In genomic region chr15:57616880-57617391, GRCm38 (mm10) we compare ENCODE assay signal across 11 mouse cellular contexts.
DNase-seq lines count a peak whose midpoint lies in the region; ATAC-seq and TF ChIP-seq lines count a peak whose summit lies in the region.
"Had no signal": no experiment of that assay in that cellular context is flagged by ENCODE, and none has a peak within 500 bp of the region (broad histone marks: within the 10 kb centered on the region; RNA-seq: fewer than 3 reads in every experiment).

No protein-coding gene starts in this region.

- H3K9me3 ChIP-seq in limb, embryonic 15.5 days = no peaks in the 10 kb centered on the region
- no peaks in the 10 kb centered on the region for H3K9me3 ChIP-seq in limb, embryonic 10.5 days (replicated peaks)
- H3K9me3 ChIP-seq: lung, embryonic 15.5 days; neural tube, embryonic 12.5 days had no signal

- no peak overlapping the region for H3K4me3 ChIP-seq in limb, embryonic 15.5 days
- H3K4me3 ChIP-seq in limb, embryonic 10.5 days = no peak overlapping the region
- no peak overlapping the region for H3K4me3 ChIP-seq in gastrocnemius, adult 2 months
- H3K4me3 ChIP-seq: erythroblast, embryonic 14.5 days; lung, embryonic 15.5 days; neural tube, embryonic 12.5 days had no signal

- DNase-seq in limb, embryonic 10.5 days (ENCODE audit: low spot score) = no peak
- peak; percentile 32 for DNase-seq in cerebellum, adult 11 months
- peak; percentile 60 for DNase-seq in gastrocnemius, adult 2 months
- peak; percentile 20 to 45 for DNase-seq in kidney, postnatal 25 days
- no peak for DNase-seq in left cerebral cortex, adult 8-10 months (ENCODE audit: low spot score in 2 of 2)
- no peak for DNase-seq in left cerebral cortex, postnatal 25 days (ENCODE audit: low spot score in 2 of 2)
- no peak for DNase-seq in lung, postnatal 36 days

- intact Hi-C loops in gastrocnemius, adult 2 months (cut with DNase I) = no loop called here
- intact Hi-C loops in left cerebral cortex, postnatal 25 days (cut with DNase I) = no loop called here

- peak; percentile 32 for TF ChIP-seq CTCF in gastrocnemius, adult 2 months (IDR thresholded peaks at IDR 0.05)

- H3K27me3 ChIP-seq in limb, embryonic 15.5 days = no peaks in the 10 kb centered on the region
- no peaks in the 10 kb centered on the region for H3K27me3 ChIP-seq in limb, embryonic 10.5 days (ENCODE audit: low read depth, poor library complexity, severe bottlenecking)
- H3K27me3 ChIP-seq: lung, embryonic 15.5 days; neural tube, embryonic 12.5 days had no signal

- no peak for ATAC-seq in limb, embryonic 15.5 days (ENCODE audit: insufficient number of reproducible peaks, low FRiP score, low TSS enrichment, low read depth)

- no peaks in the 10 kb centered on the region for H3K36me3 ChIP-seq in limb, embryonic 15.5 days
- no peaks in the 10 kb centered on the region for H3K36me3 ChIP-seq in limb, embryonic 10.5 days
- H3K36me3 ChIP-seq: lung, embryonic 15.5 days; neural tube, embryonic 12.5 days had no signal

- no peak overlapping the region for H3K9ac ChIP-seq in limb, embryonic 15.5 days
- H3K9ac ChIP-seq: lung, embryonic 15.5 days; neural tube, embryonic 12.5 days had no signal

- H3K27ac ChIP-seq in limb, embryonic 15.5 days = peak overlapping the region; percentile 39
- H3K27ac ChIP-seq in limb, embryonic 10.5 days = no peak overlapping the region
- no peak overlapping the region for H3K27ac ChIP-seq in gastrocnemius, adult 2 months
- H3K27ac ChIP-seq: lung, embryonic 15.5 days; neural tube, embryonic 12.5 days had no signal

- no peak overlapping the region for H3K4me2 ChIP-seq in limb, embryonic 15.5 days
- H3K4me2 ChIP-seq: lung, embryonic 15.5 days; neural tube, embryonic 12.5 days had no signal

- WGBS in limb, embryonic 15.5 days = 43% methylated on average over 11 of the region's 11 CpGs
- 47% methylated on average over 11 of the region's 11 CpGs for WGBS in limb, embryonic 10.5 days

- 0 out of 2 replicates have a peak, but pooled peaks cover 2% of the 10 kb centered on the region for H3K4me1 ChIP-seq in limb, embryonic 15.5 days
- no peaks in the 10 kb centered on the region for H3K4me1 ChIP-seq in limb, embryonic 10.5 days
- H3K4me1 ChIP-seq: lung, embryonic 15.5 days; neural tube, embryonic 12.5 days had no signal

Comparison
In these comparisons a context has a peak if more than half of its experiments do, and no peak if none do; other contexts are left out.
1. DNase-seq: peak in cerebellum, adult 11 months (single experiment), gastrocnemius, adult 2 months (single experiment) and kidney, postnatal 25 days (2 of 2); none in limb, embryonic 10.5 days (single experiment), left cerebral cortex, adult 8-10 months (0 of 2), left cerebral cortex, postnatal 25 days (0 of 2) and lung, postnatal 36 days (single experiment).